Mouse (Mus musculus) cortical plate, adult 2 months (tissue): ENCODE measurements at regions not wholly inside any gene's neighbourhood (a gene's known extent, or its start where the extent isn't known, plus 50 kb on each side); places are given as distances from the start of the nearest gene placed in this dataset.

Experiments used
- H3K27ac ChIP-seq: fragments of 200-500 bp; 2 replicates; pipeline ENCODE4 v1.5.1; 2012; ENCODE audit warnings: low read length, control low read depth, inconsistent platforms; ENCODE audit not compliant: insufficient read depth
- H3K4me1 ChIP-seq: fragments of 200-500 bp; 2 replicates; pipeline ENCODE4 v1.6.1; 2011; ENCODE audit warnings: low read length; ENCODE audit not compliant: control insufficient read depth, insufficient read depth
- H3K4me3 ChIP-seq: fragments of 200-500 bp; 2 replicates; pipeline ENCODE4 v1.5.1; 2011; ENCODE audit warnings: mild to moderate bottlenecking, low read length, control low read depth; ENCODE audit not compliant: insufficient read depth
- CTCF ChIP-seq: fragments of 200-500 bp; IDR thresholded peaks from 2 replicates; pipeline ENCODE4 v1.5.1; 2011; ENCODE audit warnings: mild to moderate bottlenecking, control low read depth, low read length; ENCODE audit not compliant: insufficient read depth; ENCODE audit errors: extremely low read depth
- POLR2A ChIP-seq: fragments of 200-500 bp; IDR thresholded peaks from 2 replicates; pipeline ENCODE4 v1.6.1; 2011; ENCODE audit warnings: mild to moderate bottlenecking, low read length, control low read depth; ENCODE audit not compliant: insufficient read depth; ENCODE audit errors: extremely low read depth

DNA sequence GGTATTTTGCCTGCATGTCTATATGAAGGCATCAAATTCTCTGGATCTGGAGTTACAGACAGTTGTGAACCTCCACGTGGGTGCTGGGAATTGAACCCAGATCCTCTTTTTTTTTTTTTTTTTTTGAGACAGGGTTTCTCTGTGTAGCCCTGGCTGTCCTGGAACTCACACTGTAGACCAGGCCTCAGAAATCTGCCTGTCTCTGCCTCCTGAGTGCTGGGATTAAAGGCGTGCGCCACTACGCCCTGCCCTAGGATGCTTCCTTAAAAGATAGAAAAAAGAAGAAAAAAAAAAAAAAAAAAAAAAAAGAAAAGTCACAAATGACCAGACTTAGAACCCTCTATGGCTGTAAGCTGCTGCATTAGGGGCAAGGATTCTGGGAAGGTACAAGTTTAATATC, 111.6 kb downstream of the Sox2 start:
- no peak overlapping the region for H3K4me3 ChIP-seq
- no peak for TF ChIP-seq POLR2A
- TF ChIP-seq CTCF = no peak
- H3K27ac ChIP-seq = no peak overlapping the region
- H3K4me1 ChIP-seq = no peaks in the 10 kb centered on the region

DNA sequence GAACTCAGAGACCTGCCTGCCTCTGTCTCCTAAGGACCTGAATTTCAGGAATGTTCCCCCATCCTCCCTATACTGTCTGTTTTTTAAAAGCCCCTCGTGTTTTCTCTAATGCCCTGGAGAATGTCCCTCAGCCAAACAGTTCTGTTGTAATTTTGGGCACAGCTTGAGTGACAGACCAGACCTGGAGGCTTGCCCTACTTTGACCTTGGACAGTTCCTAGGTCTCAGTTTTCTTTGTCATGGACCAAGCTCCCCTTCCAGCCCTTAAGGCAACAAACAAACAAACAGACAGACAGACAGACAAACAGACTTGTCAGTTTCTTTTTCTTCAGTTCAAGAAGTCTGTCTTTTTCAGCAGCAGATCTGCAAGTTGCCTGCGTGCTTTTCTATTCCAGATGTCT, 114.4 kb downstream of the Sox2 start:
- no peaks in the 10 kb centered on the region for H3K4me1 ChIP-seq
- no peak for TF ChIP-seq CTCF
- TF ChIP-seq POLR2A = no peak
- H3K27ac ChIP-seq = no peak overlapping the region
- no peak overlapping the region for H3K4me3 ChIP-seq

DNA sequence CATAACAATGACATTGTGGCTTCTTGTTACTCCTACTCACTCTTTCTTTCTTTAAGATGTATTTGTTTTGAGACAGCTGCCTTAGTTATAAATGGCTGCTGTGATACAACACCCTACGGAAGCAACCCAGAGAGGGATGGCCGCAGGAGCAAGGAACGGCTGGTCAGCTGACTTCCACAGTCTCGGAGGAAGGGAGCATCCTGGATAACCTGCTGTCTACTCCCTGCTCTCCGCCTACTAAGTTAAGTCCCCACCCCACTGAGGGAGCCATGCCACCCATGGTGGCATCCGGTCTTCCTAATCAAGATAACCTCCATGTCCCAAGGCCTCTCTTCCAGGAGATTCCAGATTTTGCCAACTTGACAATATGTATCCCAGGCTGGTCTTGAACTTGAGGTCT, 114.9 kb downstream of the Sox2 start:
- Histone ChIP-seq H3K4me1 (no peaks in the 10 kb centered on the region), H3K27ac (no peak overlapping the region), H3K4me3 (no peak overlapping the region)
- TF ChIP-seq POLR2A = no peak
- TF ChIP-seq CTCF = no peak

DNA sequence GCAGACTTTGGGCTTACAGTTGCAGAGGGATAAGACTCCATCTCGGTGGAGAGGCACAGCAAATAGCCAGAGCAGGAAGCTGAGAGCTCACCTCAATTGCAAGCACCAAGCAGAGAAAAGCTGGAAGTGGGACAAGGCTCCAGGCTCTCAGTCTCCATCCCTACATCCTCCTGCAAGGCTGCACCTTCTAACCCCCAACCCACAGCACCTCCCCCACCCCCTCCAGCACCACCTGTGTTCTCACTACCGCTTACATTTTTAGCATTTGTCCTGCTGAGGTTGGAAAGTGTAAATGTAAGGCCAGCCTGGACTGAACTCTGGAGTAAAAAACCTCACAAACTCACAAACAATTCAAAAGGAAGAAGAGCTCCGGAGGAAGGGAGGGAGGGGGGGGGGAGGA, 119.6 kb downstream of the Sox2 start:
- Histone ChIP-seq H3K4me3 (no peak overlapping the region), H3K4me1 (no peaks in the 10 kb centered on the region; the same call in 1 of the 2 replicates), H3K27ac (no peak overlapping the region)
- TF ChIP-seq CTCF (no peak), POLR2A (no peak)

DNA sequence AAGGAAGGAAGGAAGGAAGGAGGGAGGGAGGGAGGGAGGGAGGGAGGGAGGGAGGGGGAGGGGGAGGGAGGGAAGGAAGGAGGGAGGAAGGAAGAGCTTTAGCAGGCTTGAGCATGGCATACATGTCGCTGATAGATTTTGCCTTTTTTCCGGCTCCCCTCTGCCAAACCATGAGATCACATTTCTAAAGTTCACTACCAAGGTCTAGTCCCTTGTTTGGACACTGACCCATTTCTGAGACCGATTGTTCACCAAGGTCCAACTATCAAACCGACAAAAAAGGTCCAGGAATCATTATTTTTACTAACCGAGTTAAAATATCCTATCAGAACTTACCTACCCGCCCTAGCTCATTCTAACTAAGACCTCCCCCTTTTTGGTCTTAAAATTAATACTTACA, 120.1 kb downstream of the Sox2 start:
- H3K4me1 ChIP-seq = no peaks in the 10 kb centered on the region; the same call in 1 of the 2 replicates
- no peak overlapping the region for H3K4me3 ChIP-seq
- no peak overlapping the region for H3K27ac ChIP-seq
- no peak for TF ChIP-seq POLR2A
- no peak for TF ChIP-seq CTCF

DNA sequence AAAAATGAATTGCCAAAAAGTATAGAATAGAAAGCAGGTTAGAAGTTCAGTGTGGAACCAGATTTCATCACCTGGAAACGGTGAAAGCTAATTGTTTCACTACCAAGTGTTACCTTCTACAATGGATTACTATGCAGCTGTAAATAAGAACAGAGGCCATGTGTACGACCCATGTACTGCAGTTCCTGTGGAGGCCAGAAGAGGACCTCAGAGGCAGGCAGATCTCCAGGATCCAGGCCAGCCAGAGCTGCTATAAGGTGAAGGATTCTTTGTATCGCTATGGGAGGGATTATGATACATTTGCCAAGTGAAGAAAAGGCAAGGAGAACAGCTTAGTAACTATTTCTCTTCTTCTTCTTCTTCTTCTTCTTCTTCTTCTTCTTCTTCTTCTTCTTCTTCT, 121.8 kb downstream of the Sox2 start:
- no peak overlapping the region for H3K27ac ChIP-seq
- TF ChIP-seq POLR2A (no peak), CTCF (no peak)

DNA sequence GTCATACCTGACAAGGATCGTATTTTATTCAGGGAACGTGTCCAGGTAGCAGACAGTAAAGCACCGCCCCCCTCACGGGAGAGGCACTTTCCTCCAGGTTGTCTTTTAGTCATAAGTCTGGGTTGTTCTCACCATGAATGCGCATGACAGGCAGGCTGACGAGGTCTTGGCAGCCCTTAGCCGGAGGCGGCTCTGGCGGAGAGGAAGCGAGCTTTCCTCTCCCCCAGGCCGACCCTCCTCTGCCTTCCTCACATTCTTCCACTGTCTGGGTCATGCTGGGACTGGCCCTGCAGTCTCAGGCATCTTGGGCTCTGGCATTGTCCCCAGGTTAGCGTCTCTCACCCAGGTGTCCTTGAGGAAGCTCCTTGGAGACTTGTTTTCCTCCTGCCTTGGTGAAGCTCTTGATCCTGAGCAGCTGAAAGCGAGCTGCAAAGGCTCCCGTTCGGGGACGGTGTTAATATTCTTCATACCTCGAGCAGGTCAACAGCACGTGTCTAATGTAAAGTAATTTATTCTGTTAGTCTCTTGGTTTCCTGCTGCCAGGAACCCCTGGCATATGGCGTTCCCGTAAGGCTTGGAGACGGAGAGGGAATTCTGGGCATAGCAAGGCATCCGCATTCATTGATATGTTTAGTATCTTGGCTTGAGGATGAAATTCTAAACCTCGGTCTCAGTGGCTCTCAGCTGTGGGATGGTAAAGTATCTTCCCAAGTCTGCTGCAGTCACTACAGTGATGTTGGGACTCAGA, 123.6 kb downstream of the Sox2 start:
- no peak for TF ChIP-seq POLR2A
- no peak for TF ChIP-seq CTCF
- Histone ChIP-seq H3K4me3 (0 out of 2 replicates have a peak overlapping the region, but pooled peaks have one; percentile 12), H3K4me1 (no peaks in the 10 kb centered on the region; the same call in 1 of the 2 replicates), H3K27ac (no peak overlapping the region)

More for the DNA sequence above, 121.8 kb downstream of the Sox2 start:
- H3K4me3 ChIP-seq = no peak overlapping the region
- H3K4me1 ChIP-seq = no peaks in the 10 kb centered on the region; the same call in 1 of the 2 replicates

DNA sequence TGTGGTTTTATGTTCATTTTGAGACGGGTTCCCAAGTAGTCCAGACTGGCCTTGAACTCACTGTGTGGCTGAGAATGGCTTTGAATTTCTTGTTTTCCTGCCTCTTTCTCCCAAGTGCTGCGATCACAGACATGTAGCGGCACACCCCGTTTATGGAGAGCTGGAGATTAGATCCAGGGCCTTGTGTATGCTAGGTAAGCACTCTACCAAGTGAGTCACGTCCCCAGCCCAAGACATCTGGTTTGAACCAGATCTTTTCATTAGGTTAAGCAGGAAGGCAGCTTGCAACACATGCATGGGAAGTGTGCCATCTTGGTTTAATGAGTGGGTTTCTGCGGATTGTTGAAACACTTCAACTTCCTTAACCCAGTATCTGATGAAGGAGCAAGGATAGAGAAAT, 131.6 kb downstream of the Sox2 start:
- TF ChIP-seq POLR2A = no peak
- TF ChIP-seq CTCF = no peak
- no peak overlapping the region for H3K4me3 ChIP-seq
- H3K27ac ChIP-seq = no peak overlapping the region
- no peaks in the 10 kb centered on the region for H3K4me1 ChIP-seq

DNA sequence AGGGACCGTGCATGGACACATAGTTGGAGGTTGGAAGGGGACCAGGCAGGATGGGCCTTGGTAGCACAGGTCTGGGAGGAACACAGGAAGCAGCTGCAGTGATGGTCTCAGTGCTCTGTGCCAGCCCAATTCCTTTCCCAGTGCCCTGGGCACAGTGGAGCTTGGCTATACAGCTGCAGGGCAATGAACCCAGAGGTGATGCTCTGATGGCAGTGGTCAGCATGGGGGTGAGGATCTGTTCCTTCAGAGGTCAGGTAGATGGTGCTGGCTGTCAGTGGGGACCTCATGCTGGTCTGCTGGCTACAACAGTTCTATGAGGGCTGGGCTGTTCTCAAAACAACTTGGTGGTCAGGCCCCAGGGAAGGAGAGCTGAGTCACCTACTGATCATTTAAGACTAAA, 133.2 kb downstream of the Sox2 start:
- TF ChIP-seq CTCF (no peak), POLR2A (no peak)
- Histone ChIP-seq H3K27ac (no peak overlapping the region), H3K4me3 (no peak overlapping the region), H3K4me1 (no peaks in the 10 kb centered on the region)

DNA sequence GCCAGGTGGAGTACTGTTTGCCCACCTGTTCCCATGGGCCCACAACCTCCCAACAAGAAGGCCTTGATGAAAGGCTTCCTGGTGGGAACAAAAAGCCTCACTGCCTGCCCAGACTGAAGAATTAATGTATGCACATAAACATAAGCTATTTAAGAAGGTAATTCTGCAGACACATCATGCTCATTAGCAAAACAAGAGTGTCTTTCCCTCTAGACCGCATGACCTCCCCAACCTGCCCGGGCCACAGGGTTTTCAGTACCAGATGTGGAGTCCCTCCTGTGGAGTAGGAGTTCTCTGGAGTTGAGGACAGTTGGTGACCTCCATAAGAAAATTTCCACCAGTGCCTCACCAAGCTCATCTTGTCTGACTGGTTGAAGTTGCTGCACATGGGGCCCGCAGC, 137.0 kb downstream of the Sox2 start:
- Histone ChIP-seq H3K4me1 (no peaks in the 10 kb centered on the region), H3K27ac (no peak overlapping the region), H3K4me3 (no peak overlapping the region)
- TF ChIP-seq CTCF (no peak), POLR2A (no peak)
